Mouse (Mus musculus): ENCODE measurements around the gene D17Wsu92e. TPM values are rescaled to one million over a fixed set of nuclear protein-coding genes. Genes with fewer than 3 reads are reported as not detected.
A peak's percentile ranks its signal among the peaks of the same experiment; 100 is the strongest.

Gene D17Wsu92e
- polyA plus RNA-seq (2015; fragmentation: Nextera tagmentation; extraction: Ambion mirVana): 19.6 and 20.4 TPM in 2 replicates

- H3K27me3 ChIP-seq (ENCODE audit: insufficient read depth, low read length): no peaks in the 10 kb centered on the region
- H3K4me2 ChIP-seq (ENCODE audit: low read length): peak within 1 kb of the TSS; percentile 95
- 1% methylated on average over 47 of the region's 56 CpGs for WGBS
- H3K4me3 ChIP-seq (replicated peaks; ENCODE audit: low read depth, low read length): peak within 1 kb of the TSS; percentile 97
- TF ChIP-seq CTCF (IDR thresholded peaks at IDR 0.05; ENCODE audit: low read depth): no peak
- peak within 1 kb of the TSS; percentile 93 for H3K9ac ChIP-seq (ENCODE audit: low read depth, low read length)
- peak within 1 kb of the TSS; percentile 92 for H3K27ac ChIP-seq
- DNase-seq (ENCODE audit: low spot score): peak; percentile 98
- ATAC-seq (replicated peaks; ENCODE audit: low FRiP score, low read depth): peak; percentile 96
- H3K36me3 ChIP-seq (ENCODE audit: insufficient read depth, low read length): no peaks in the 10 kb centered on the region
- peaks cover 20% of the 10 kb centered on the region for H3K4me1 ChIP-seq (replicated peaks; ENCODE audit: insufficient read depth, low read length)
- no peaks in the 10 kb centered on the region for H3K9me3 ChIP-seq (replicated peaks; ENCODE audit: low read length)
Observed at GRCm38 (mm10) chr17:27820568-27821406, at the start of gene D17Wsu92e. TSS of gene D17Wsu92e (minus strand) at chr17:27820648.

GRCm38 (mm10) chr17:27866737-27867136, 46.3 kb upstream of the D17Wsu92e start:
- no peak overlapping the region for H3K27ac ChIP-seq
- H3K4me1 ChIP-seq (replicated peaks; ENCODE audit: insufficient read depth, low read length): no peaks in the 10 kb centered on the region
- H3K36me3 ChIP-seq (ENCODE audit: insufficient read depth, low read length): no peaks in the 10 kb centered on the region
- 73% methylated on average over 4 of the region's 4 CpGs for WGBS
- ATAC-seq (replicated peaks; ENCODE audit: low FRiP score, low read depth): no peak
- no peak overlapping the region for H3K9ac ChIP-seq (ENCODE audit: low read depth, low read length)
- H3K4me2 ChIP-seq (ENCODE audit: low read length): no peak overlapping the region
- H3K9me3 ChIP-seq (replicated peaks; ENCODE audit: low read length): no peaks in the 10 kb centered on the region
- no peak overlapping the region for H3K4me3 ChIP-seq (replicated peaks; ENCODE audit: low read depth, low read length)
- H3K27me3 ChIP-seq (ENCODE audit: insufficient read depth, low read length): no peaks in the 10 kb centered on the region
- DNase-seq (ENCODE audit: low spot score): no peak
- no peak for TF ChIP-seq CTCF (IDR thresholded peaks at IDR 0.05; ENCODE audit: low read depth)

- Histone ChIP-seq H3K9ac (ENCODE audit: low read depth, low read length) (no peak overlapping the region), H3K27ac (no peak overlapping the region), H3K36me3 (ENCODE audit: insufficient read depth, low read length) (no peaks in the 10 kb centered on the region), H3K27me3 (ENCODE audit: insufficient read depth, low read length) (no peaks in the 10 kb centered on the region), H3K4me1 (replicated peaks; ENCODE audit: insufficient read depth, low read length) (no peaks in the 10 kb centered on the region), H3K4me3 (replicated peaks; ENCODE audit: low read depth, low read length) (no peak overlapping the region), H3K4me2 (ENCODE audit: low read length) (no peak overlapping the region), H3K9me3 (replicated peaks; ENCODE audit: low read length) (no peaks in the 10 kb centered on the region)
- peak; percentile 12 for DNase-seq (ENCODE audit: low spot score)
- WGBS: 88% methylated on average over 2 of the region's 2 CpGs
- peak; percentile 40; the same call in 1 of the 2 replicates for TF ChIP-seq CTCF (IDR thresholded peaks at IDR 0.05; ENCODE audit: low read depth)
- no peak for ATAC-seq (replicated peaks; ENCODE audit: low FRiP score, low read depth)
Observed at GRCm38 (mm10) chr17:27865461-27865860, 45.0 kb upstream of the D17Wsu92e start.

- DNase-seq (ENCODE audit: low spot score) (peak; percentile 40), ATAC-seq (replicated peaks; ENCODE audit: low FRiP score, low read depth) (no peak)
- Histone ChIP-seq H3K9me3 (replicated peaks; ENCODE audit: low read length) (no peaks in the 10 kb centered on the region), H3K27ac (no peak overlapping the region), H3K36me3 (ENCODE audit: insufficient read depth, low read length) (peaks cover 3% of the 10 kb centered on the region; the same call in 1 of the 2 replicates), H3K27me3 (ENCODE audit: insufficient read depth, low read length) (no peaks in the 10 kb centered on the region), H3K4me1 (replicated peaks; ENCODE audit: insufficient read depth, low read length) (peaks cover 18% of the 10 kb centered on the region), H3K4me3 (replicated peaks; ENCODE audit: low read depth, low read length) (no peak overlapping the region), H3K4me2 (ENCODE audit: low read length) (0 out of 2 replicates have a peak overlapping the region, but pooled peaks have one; percentile 89), H3K9ac (ENCODE audit: low read depth, low read length) (no peak overlapping the region)
- no peak for TF ChIP-seq CTCF (IDR thresholded peaks at IDR 0.05; ENCODE audit: low read depth)
- WGBS: 39% methylated on average over 2 of the region's 2 CpGs
Observed at GRCm38 (mm10) chr17:27859131-27859530, 38.7 kb upstream of the D17Wsu92e start.

GRCm38 (mm10) chr17:27857649-27858475, 37.4 kb upstream of the D17Wsu92e start:
- Histone ChIP-seq H3K9ac (ENCODE audit: low read depth, low read length) (peak overlapping the region; percentile 92), H3K9me3 (replicated peaks; ENCODE audit: low read length) (no peaks in the 10 kb centered on the region), H3K27ac (0 out of 2 replicates have a peak overlapping the region, but pooled peaks have one; percentile 89), H3K27me3 (ENCODE audit: insufficient read depth, low read length) (no peaks in the 10 kb centered on the region), H3K4me3 (replicated peaks; ENCODE audit: low read depth, low read length) (peak overlapping the region; percentile 93), H3K4me1 (replicated peaks; ENCODE audit: insufficient read depth, low read length) (peaks cover 18% of the 10 kb centered on the region), H3K4me2 (ENCODE audit: low read length) (peak overlapping the region; percentile 89), H3K36me3 (ENCODE audit: insufficient read depth, low read length) (peaks cover 9% of the 10 kb centered on the region; the same call in 1 of the 2 replicates)
- 30% methylated on average over 11 of the region's 11 CpGs for WGBS
- DNase-seq (ENCODE audit: low spot score) (no peak), ATAC-seq (replicated peaks; ENCODE audit: low FRiP score, low read depth) (no peak)
- TF ChIP-seq CTCF (IDR thresholded peaks at IDR 0.05; ENCODE audit: low read depth): no peak

All from kidney, postnatal 0 days (tissue).